Mouse (Mus musculus) right cerebral cortex, adult 18-20 months (tissue): Measurements from ENCODE around the gene Pycr2.

ENCODE experiments used
- DNase-seq: peaks from one replicate; pipeline ENCODE4 v3.0.0; 2022; ENCODE audit warnings: mixed read lengths

Pycr2 gene

DNA sequence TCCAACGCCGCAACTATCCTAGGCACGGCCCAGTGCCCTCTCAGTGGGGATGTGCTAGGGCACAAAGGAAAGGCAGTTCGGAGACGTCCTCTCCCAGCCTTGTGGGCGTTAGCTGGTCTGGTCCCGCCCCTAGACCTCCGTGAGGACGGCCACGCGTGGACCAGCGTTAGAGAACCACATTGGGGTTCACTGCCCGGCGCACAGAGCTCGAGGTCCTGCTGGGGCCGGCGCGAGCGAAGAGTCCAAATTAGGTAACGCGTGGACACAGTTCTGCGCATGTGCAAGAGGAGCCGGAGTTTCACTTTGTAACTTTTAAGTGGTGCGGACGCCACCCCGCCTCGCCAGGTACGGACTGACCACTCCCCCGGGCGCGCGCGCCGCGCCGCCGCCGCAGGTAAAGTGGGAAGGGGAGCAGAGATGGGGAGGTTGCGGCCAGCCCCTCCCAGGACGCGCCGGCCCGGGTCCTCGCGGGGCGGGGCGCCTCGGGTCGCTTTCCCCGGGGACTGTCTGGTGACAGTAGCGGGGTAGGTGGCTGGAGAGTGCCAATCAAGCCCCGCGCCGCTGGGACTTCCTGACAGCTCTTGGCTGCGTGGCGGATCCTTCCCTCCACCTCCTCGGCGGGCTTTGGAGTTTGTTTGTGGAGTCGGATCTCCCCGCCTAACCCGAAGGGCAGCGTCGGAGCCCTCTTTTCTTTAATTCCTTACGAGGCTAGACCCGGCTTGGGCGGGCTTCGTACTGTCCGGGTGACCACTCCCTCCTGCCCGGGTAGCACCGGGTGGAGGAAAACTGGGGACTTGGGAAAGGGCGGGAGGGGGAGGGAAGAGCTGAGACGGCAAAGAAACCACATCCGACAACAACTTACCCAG is 38.3 kb downstream of the Pycr2 start, which contains the start of gene Tmem63a:
Gene Tmem63a, plus strand, starts transcription at position 179 of the 866 bp plus-strand sequence.
- peak; percentile 31 for DNase-seq

DNA sequence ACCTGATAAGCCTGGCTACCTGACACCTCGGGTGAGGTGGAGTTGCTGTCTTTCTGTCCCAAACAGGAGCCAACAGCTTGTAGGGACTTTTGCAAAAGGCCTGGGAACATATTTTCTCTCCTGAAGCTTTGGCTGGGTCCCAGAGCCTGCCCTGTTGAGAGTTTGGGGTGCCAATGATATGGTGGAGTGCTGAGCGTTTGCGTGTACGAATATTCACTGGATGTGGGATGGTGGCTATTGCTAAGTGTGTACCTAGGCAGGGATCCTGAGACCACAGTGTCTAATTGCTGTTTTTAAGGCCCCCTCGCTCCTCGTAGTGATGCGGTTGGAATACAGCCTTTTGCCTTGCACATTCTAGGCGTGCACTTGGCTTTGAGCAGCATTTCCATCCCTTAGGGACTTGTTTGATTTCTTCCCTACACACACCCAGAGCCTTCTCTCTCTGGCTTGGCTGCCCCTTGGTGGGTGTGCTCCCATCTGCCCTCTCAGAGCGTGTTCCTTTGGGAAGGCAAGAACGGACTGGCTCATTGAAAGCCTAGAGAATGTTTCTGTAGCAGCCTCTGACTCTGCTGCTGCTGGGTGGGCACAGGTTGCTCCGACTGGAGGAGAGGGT is 39.0 kb downstream of the Pycr2 start:
- no peak for DNase-seq

DNA sequence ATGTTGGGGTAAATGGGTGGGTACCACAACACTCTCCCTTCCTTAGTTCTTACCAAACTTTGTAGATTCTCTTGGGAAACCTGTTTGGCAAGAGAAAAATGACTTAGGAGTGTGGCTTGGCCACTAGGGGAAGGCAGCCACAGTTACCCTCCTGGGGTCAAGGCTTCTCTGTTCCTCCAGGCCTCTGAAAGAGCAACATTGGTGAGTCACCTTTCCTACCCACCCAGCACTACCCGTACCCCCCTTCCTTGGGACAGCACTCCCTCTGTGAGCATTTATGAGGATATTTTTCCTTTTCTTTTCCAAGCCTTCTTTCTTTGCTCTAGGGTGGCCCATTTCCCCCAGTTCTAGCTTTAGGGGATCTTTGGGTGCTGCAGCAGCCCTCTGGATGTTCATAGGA is 39.8 kb downstream of the Pycr2 start:
- DNase-seq, result no peak

DNA sequence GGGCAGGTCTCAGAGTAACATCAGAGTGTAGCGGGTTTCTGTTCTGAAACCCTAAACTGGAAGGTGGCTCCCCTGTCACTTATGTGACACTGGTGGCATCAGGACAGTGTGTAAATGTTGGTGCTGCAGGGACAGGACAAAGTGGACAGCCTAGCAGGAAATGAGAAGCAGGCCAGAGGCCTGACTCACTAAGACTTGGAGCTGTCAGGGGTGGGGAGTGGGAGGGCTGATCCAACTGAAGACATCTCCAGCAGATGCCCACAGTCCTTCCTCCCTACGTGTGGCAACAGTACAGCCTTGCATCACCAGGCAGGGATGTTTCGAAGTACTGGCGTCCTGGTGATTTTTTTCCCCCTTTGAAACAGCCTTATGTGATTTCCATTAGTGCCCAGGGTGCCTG is 40.5 kb downstream of the Pycr2 start:
- no peak for DNase-seq

DNA sequence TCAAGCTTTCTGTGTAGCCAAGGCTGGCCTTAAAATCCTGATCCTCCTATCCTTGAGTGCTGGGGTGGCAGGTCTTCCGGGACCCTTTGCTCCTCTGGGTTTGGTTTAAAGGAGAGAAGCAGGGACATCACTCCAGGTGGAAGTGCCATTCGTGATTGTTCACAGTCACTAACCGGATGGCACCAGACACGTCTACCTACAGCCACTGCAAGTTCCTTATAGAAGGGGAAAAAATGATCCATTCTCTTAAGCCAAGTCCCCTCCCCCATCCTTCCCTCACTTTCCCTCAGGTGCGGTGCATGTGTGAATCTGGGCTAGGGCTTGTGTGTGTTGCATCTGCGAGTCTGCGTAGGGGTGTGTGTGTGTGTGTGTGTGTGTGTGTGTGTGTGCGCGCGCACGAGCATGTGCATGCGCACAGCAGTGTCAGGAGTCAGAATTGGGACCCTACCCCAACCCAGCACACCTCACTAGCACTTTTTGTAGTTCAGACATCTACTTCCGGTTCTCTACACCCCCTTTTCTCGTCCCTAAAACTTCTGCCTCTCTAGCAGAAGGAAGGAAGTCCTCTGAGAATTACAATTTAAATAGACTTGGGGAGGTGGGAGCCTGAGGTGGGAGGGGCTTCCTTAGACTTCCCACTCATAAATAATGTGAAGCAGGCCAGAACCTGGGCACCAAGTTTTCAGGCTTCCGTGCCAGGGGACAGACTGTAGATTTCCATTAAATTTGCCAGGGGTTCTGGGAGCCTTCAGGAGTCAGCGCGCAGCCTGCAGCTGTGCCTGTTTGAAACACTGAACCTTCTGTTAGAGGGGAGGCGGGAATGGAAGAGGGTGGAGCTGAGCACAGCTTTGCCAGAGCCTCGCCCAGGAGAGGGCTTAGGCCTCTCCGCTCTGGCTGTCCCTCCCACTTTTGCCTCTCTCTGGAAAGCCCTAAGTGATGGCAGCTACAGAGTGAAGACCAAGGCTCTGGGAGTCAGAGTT is 41.2 kb downstream of the Pycr2 start:
- DNase-seq, result peak; percentile 51

DNA sequence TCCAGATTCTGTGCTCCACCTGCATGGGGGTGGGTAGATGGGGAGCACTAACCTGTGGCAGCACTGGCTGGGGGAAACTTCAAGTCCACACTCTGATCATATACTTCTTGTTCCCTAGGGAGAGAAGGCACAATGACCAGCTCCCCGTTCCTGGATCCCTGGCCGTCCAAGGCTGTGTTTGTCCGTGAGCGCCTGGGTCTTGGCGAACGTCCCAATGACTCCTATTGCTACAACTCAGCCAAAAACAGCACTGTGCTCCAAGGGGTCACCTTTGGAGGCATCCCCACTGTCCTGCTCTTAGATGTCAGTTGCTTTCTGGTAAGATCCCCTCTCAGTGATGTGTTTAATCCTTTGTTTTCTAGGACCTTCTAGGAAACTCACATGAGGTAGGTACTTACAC is 42.4 kb downstream of the Pycr2 start:
- no peak for DNase-seq

DNA sequence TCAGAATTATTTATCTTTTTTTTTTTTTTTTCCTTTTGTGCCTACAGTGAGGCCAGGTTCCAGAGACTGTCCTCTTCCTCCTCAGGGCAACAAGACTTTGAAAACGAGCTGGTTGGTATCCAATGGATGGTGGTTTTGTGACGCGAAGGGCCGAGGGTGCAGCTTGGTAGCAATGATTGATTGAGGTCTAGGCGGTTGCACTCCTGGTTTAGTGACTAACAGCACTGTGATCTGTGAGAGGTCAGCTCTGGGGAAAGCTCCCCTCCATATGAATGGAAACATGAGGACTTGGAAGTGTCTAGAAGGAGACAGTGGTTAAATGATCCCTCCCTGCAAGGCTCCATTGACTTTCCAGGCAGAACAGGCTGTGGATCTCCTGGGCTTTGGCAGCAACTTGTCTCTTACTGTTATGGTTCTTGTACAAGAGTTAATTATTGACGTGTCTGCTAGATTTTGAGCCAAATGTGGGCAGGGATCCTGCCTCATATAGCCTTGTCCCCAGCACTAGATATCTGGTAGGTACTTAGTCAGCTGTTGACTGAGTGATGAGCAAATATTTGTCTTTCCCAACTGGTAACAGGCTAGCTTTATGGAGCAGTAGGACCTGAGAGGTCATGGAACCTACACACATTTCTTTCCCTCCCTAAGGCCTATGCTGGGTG is 48.1 kb downstream of the Pycr2 start:
- DNase-seq, result no peak

DNA sequence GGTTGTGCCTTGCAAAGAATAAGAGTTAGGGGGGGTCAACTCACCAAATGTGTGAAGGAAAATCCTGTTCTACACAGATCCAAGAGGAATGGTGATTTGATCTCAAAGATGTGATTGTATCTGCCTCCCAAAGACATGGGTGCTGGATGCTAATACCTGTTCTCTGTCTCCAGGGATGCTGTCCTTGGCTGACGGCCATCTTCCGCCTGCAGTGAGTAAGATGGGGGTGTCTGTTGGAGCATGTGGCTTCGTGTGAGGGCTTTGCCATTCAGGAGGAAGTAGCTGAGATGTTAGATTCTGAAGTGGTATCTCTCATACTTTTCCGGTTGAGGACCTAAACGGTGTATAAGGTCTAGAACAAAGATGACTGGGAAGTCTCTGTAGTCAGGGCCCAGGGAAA is 48.7 kb downstream of the Pycr2 start:
- peak; percentile 29 for DNase-seq

DNA sequence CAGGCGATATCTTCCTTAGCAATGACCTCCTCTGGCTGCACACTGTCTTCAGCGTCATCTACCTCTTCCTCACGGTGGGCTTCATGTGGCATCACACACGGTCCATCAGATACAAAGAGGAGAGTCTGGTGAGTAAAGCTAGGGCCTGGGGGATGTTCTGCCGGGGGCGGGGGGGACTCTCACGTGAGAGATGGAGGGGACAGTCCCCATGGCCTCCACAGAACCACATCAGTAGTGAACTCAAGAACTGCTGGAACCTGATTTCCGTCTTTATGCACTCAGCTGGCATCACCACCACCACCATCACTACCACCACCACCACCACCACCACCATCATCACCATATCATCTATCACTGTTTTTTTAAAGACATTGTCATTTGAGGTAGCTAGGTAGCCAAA is 52.3 kb downstream of the Pycr2 start:
- no peak for DNase-seq

DNA sequence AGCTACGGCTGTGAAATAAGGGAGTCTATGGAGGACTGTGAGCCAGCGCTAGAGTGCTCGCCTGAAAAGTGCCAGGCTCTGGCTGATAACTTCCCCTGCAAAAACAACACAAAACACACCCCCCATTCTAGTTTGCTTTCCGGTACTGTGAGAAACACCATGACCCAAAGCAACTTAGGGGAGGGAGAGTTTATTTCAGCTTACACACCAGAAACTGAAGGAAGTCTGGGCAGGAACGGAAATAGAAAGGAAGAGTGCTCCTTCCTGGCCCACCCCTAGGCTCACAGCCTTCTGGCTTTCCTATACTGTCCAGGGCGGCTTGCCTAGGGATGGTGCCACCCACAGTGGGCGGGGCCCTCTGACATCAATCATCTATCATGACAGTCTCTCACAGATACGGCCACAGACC is 52.9 kb downstream of the Pycr2 start:
- DNase-seq, result no peak
